Mouse (Mus musculus) ES-E14 (cell line): ENCODE measurements at regions not wholly inside any gene's neighbourhood (a gene's known extent, or its start where the extent isn't known, plus 50 kb on each side); places are given as distances from the start of the nearest gene placed in this dataset.

Experiments used
- CHD2 ChIP-seq: IDR thresholded peaks from 2 replicates; pipeline ENCODE4 v1.6.1; 2014; ENCODE audit warnings: mild to moderate bottlenecking, low read depth, low read length, inconsistent platforms
- HCFC1 ChIP-seq: IDR thresholded peaks from 2 replicates; pipeline ENCODE4 v1.6.1; 2012; ENCODE audit warnings: low read length, inconsistent platforms, borderline replicate concordance; ENCODE audit not compliant: insufficient read depth
- MAFK ChIP-seq: IDR thresholded peaks from 2 replicates; pipeline ENCODE4 v1.6.1; 2014; ENCODE audit warnings: mild to moderate bottlenecking, low read depth, low read length, inconsistent platforms; ENCODE audit not compliant: insufficient read depth
- ZC3H11A ChIP-seq: IDR thresholded peaks from 2 replicates; pipeline ENCODE4 v1.6.1; 2012; ENCODE audit warnings: low read depth, mild to moderate bottlenecking, inconsistent platforms, low read length, borderline replicate concordance
- ZNF384 ChIP-seq: IDR thresholded peaks from 2 replicates; pipeline ENCODE4 v1.6.1; 2012; ENCODE audit warnings: low read depth, low read length, inconsistent platforms

DNA sequence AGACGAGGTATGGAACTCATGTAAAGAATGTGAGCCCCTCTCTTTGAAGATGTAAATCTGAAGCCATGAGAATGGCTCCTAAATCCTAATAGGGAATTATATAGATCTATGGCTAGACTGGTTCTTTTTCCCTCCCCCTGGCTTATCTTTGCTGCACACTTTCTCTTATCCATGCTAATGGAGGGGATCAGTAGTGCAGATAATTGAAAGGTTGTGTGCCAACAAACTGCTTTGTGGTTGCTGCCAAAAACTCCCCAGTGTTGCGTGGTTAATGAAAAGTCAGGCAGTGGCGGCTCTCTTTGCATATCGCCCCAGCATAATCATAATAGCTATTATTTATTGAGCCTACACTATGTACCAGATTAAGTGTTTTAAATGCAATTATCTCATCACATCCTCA, 427.6 kb downstream of the Nuf2 start:
- TF ChIP-seq ZNF384 (no peak), MAFK (no peak), ZC3H11A (no peak), CHD2 (no peak), HCFC1 (no peak)
